Mouse (Mus musculus) C2C12 (cell line): ENCODE measurements around the gene Ptger1. TPM values are rescaled to one million over a fixed set of nuclear protein-coding genes. Genes with fewer than 3 reads are reported as not detected.

Experiments used
- H3K27me3 ChIP-seq: one replicate; pipeline ENCODE4 v1.6.1; 2011; ENCODE audit not compliant: control insufficient read depth, insufficient read depth, insufficient read length
- H3K36me3 ChIP-seq: one replicate; pipeline ENCODE4 v1.6.1; 2011; ENCODE audit not compliant: control insufficient read depth, insufficient read depth
- H3K4me3 ChIP-seq: one replicate; pipeline ENCODE4 v1.5.1; 2011; ENCODE audit warnings: mild to moderate bottlenecking, control low read depth; ENCODE audit not compliant: poor library complexity, insufficient read depth, severe bottlenecking
- H3K79me2 ChIP-seq: one replicate; pipeline ENCODE4 v1.6.1; 2011; ENCODE audit not compliant: control insufficient read depth, insufficient read depth
- H3K79me3 ChIP-seq: one replicate; pipeline ENCODE4 v1.6.1; 2011; ENCODE audit warnings: low read depth, control low read depth
- H3ac ChIP-seq: one replicate; pipeline ENCODE3; 2011; ENCODE audit warnings: low read depth; ENCODE audit not compliant: control insufficient read depth, insufficient read length
- CEBPB ChIP-seq: IDR thresholded peaks from one replicate; pipeline ENCODE4 v1.6.1; 2011; ENCODE audit warnings: low read depth, mild to moderate bottlenecking, control low read depth, moderate library complexity
- CTCF ChIP-seq: IDR thresholded peaks from one replicate; pipeline ENCODE4 v1.5.1; 2011; ENCODE audit not compliant: control insufficient read depth, insufficient read depth, insufficient read length
- FOSL1 ChIP-seq: IDR thresholded peaks from one replicate; pipeline ENCODE4 v1.8.0; 2011; ENCODE audit warnings: mild to moderate bottlenecking, low read length; ENCODE audit not compliant: poor library complexity, insufficient read depth, severe bottlenecking
- MAX ChIP-seq: IDR thresholded peaks from one replicate; pipeline ENCODE4 v1.6.1; 2011; ENCODE audit warnings: mild to moderate bottlenecking, control low read depth
- MYOD1 ChIP-seq: IDR thresholded peaks from one replicate; pipeline ENCODE4 v1.6.1; 2011; ENCODE audit warnings: low read depth; ENCODE audit not compliant: control insufficient read depth, insufficient read length
- MYOG ChIP-seq: IDR thresholded peaks from one replicate; pipeline ENCODE4 v1.6.1; 2011; ENCODE audit not compliant: control insufficient read depth, insufficient read length; ENCODE audit errors: extremely low read depth
- USF1 ChIP-seq: IDR thresholded peaks from one replicate; pipeline ENCODE4 v1.6.1; 2011; ENCODE audit warnings: low read depth, mild to moderate bottlenecking, control low read depth, moderate library complexity
- long read RNA-seq, 2 experiments: library from polyadenylated mRNA; unstranded; transcript quantifications; one replicate each; pipeline ENCODE4 v2.0.0; 2019 to 2020
- polyA plus RNA-seq: library from polyadenylated mRNA; unstranded; fragments of >200 nt; fragmentation: generic; extraction: Trizol; gene quantifications from one replicate; pipeline ENCODE4 v1.2.1, GENCODE M21; 2012; ENCODE audit warnings: missing spikeins

Gene Ptger1
- polyA plus RNA-seq = 0.56 TPM
- long read RNA-seq, experiment 1, full-length matches to known transcripts = 2 of 3 reads
- long read RNA-seq, experiment 1, partial matches to known transcripts = 1 of 3 reads
- long read RNA-seq, experiment 1, other reads (novel, unspliced or antisense) = 0 of 3 reads
- long read RNA-seq, experiment 2, partial matches to known transcripts = 0 of 1 reads
- long read RNA-seq, experiment 2, other reads (novel, unspliced or antisense) = 1 of 1 reads

DNA sequence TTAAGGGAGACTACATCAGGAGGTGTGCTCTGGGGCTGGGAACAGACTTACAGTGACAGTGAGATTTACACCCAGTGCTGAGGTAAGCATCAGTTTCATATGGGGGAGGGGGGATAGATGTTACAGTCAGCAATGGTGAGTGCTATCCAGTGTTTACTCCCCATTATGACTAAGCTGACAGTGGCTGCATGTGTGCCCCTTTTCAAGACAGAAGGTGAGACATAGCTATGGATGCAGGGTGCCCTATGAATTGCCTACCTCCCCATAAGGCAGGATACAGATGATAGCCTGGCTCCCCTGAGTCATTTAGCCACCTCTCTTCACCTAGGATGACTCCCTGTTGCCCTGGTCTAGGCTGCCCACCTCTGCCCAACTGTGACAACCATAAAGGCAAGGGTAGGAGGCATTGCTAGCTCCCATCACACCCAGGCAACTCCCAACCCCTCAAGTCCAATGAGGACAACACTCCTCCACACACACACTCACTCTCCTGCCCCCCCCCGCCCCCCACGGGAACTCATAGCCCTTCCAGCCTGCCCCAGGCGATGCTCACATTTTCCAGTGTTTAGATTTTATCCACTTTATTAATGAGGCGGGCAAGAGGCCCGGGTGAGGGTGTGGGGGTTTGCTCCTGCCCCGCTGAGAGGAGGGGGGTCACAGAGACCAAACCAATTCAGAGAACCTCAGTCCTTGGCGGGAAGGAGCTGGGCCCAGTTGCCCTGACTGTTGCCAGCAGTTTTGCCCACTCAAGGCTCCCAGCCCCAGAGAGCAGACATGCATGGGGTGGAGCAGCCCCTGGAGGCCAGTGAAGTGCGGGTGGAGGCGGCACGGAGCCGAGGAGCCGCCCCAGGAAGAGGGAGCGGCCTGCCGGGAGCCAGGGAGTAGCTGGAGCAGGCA, at the start of gene Ptger1:
Ptger1 (plus strand) TSS at position 710 of the 897 bp plus-strand sequence.
- H3ac ChIP-seq = no peak within 1 kb of the TSS
- H3K79me3 ChIP-seq = no peaks in the 10 kb centered on the region
- no peaks in the 10 kb centered on the region for H3K79me2 ChIP-seq
- H3K4me3 ChIP-seq = no peak within 1 kb of the TSS
- no peaks in the 10 kb centered on the region for H3K27me3 ChIP-seq
- TF ChIP-seq CEBPB = no peak
- TF ChIP-seq MYOD1 = no peak
- no peak for TF ChIP-seq USF1
- no peak for TF ChIP-seq CTCF
- TF ChIP-seq MYOG = no peak
- no peak for TF ChIP-seq MAX
- TF ChIP-seq FOSL1 = no peak
- peaks cover 5% of the 10 kb centered on the region for H3K36me3 ChIP-seq

- no peak for TF ChIP-seq FOSL1
- TF ChIP-seq CTCF = no peak
- no peak for TF ChIP-seq CEBPB
- no peak for TF ChIP-seq MYOG
- no peaks in the 10 kb centered on the region for H3K79me3 ChIP-seq
- no peaks in the 10 kb centered on the region for H3K79me2 ChIP-seq
- no peak overlapping the region for H3ac ChIP-seq
- peaks cover 10% of the 10 kb centered on the region for H3K36me3 ChIP-seq
- no peak overlapping the region for H3K4me3 ChIP-seq
- no peaks in the 10 kb centered on the region for H3K27me3 ChIP-seq
These were observed 49.4 kb upstream of the Ptger1 start for GRCm38 (mm10) chr8:83617111-83617510.

- no peak overlapping the region for H3K4me3 ChIP-seq
- no peaks in the 10 kb centered on the region for H3K79me3 ChIP-seq
- no peak overlapping the region for H3ac ChIP-seq
- H3K79me2 ChIP-seq = no peaks in the 10 kb centered on the region
- H3K27me3 ChIP-seq = no peaks in the 10 kb centered on the region
- TF ChIP-seq USF1 (no peak), CEBPB (no peak), CTCF (no peak), FOSL1 (no peak)
- no peaks in the 10 kb centered on the region for H3K36me3 ChIP-seq
These were observed 47.9 kb upstream of the Ptger1 start for GRCm38 (mm10) chr8:83618566-83618965.

DNA sequence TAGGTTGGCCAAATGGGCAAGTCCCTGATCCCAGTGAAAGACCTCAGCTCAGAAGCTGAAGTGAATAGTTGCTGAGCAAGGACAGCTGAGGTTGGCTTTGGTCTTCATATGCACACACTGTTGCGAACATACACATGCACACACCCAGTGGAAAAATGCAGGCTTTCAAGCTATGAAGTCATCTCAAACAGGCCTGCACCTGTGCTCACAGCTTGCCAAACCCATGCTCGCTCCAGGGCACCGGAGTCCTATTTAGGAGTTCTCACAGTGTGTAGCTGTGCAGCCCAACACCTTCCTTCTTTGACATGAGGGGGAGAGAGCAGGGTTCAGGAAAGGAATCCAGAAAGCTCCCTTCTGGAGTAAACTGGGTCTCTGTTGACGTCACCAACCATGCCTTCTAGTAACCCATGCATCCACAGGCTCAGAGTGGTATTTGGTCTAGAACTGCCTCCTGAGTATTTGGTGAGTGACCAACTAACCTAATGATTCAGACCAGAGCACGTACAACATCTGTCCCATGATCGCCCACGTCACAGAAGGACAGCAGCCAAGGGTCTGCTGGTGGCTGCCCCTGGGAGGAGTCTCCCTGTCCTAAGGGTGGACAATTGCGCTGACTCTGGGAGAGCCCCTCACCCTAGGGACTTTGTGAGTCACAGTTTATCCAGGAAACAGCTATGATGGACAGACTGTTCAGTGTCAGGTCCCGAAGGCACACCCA, 46.8 kb upstream of the Ptger1 start:
- no peaks in the 10 kb centered on the region for H3K79me2 ChIP-seq
- H3K36me3 ChIP-seq = no peaks in the 10 kb centered on the region
- TF ChIP-seq CEBPB = no peak
- peak; percentile 18 for TF ChIP-seq MYOD1
- no peaks in the 10 kb centered on the region for H3K27me3 ChIP-seq
- H3ac ChIP-seq = no peak overlapping the region
- no peaks in the 10 kb centered on the region for H3K79me3 ChIP-seq
- no peak overlapping the region for H3K4me3 ChIP-seq

GRCm38 (mm10) chr8:83621691-83622388, 44.6 kb upstream of the Ptger1 start:
- Histone ChIP-seq H3K79me3 (no peaks in the 10 kb centered on the region), H3K4me3 (no peak overlapping the region), H3K79me2 (no peaks in the 10 kb centered on the region), H3K36me3 (no peaks in the 10 kb centered on the region), H3K27me3 (no peaks in the 10 kb centered on the region), H3ac (peak overlapping the region; percentile 69)
- TF ChIP-seq CEBPB (no peak), FOSL1 (no peak), MAX (no peak), MYOD1 (no peak), USF1 (no peak), MYOG (no peak), CTCF (no peak)
